Mouse (Mus musculus): Measurements from ENCODE around the gene Mpzl1. TPM values are rescaled to one million over a fixed set of nuclear protein-coding genes. Genes with fewer than 3 reads are reported as not detected.

Mpzl1 gene
- polyA plus RNA-seq, 1 experiment from 2014 or later = 17.4 TPM

- DNase-seq (ENCODE audit: low spot score) = peak; percentile 71
Measured at GRCm38 (mm10) chr1:165658602-165659001, 24.3 kb upstream of the Mpzl1 start.

GRCm38 (mm10) chr1:165655482-165655881, 21.1 kb upstream of the Mpzl1 start:
- no peak for DNase-seq (ENCODE audit: low spot score)

- DNase-seq (ENCODE audit: low spot score) = peak; percentile 47
Measured at GRCm38 (mm10) chr1:165655022-165655421, 20.7 kb upstream of the Mpzl1 start.

GRCm38 (mm10) chr1:165653126-165653885, 19.0 kb upstream of the Mpzl1 start:
- DNase-seq (ENCODE audit: low spot score) = no peak

- no peak for DNase-seq (ENCODE audit: low spot score)
Measured at GRCm38 (mm10) chr1:165652507-165652906, 18.2 kb upstream of the Mpzl1 start.

- DNase-seq (ENCODE audit: low spot score) = no peak
Measured at GRCm38 (mm10) chr1:165651158-165651557, 16.8 kb upstream of the Mpzl1 start.

GRCm38 (mm10) chr1:165645102-165645501, 10.8 kb upstream of the Mpzl1 start:
- no peak for DNase-seq (ENCODE audit: low spot score)

GRCm38 (mm10) chr1:165643735-165644134, 9.4 kb upstream of the Mpzl1 start:
- DNase-seq (ENCODE audit: low spot score) = no peak

GRCm38 (mm10) chr1:165642780-165643311, 8.5 kb upstream of the Mpzl1 start:
- DNase-seq (ENCODE audit: low spot score) = no peak

GRCm38 (mm10) chr1:165641786-165642771, 7.7 kb upstream of the Mpzl1 start:
- peak; percentile 85 for DNase-seq (ENCODE audit: low spot score)

- peak; percentile 90 for DNase-seq (ENCODE audit: low spot score)
Measured at GRCm38 (mm10) chr1:165641271-165641771, 7.0 kb upstream of the Mpzl1 start.

GRCm38 (mm10) chr1:165636289-165636688, 2.0 kb upstream of the Mpzl1 start:
- DNase-seq (ENCODE audit: low spot score) = no peak

- DNase-seq (ENCODE audit: low spot score) = no peak
Measured at GRCm38 (mm10) chr1:165635055-165635897, 938 bp upstream of the Mpzl1 start.

- DNase-seq (ENCODE audit: low spot score) = no peak
Measured at GRCm38 (mm10) chr1:165633345-165633744, 993 bp downstream of the Mpzl1 start.

- no peak for DNase-seq (ENCODE audit: low spot score)
Measured at GRCm38 (mm10) chr1:165631136-165631535, 3.2 kb downstream of the Mpzl1 start.

GRCm38 (mm10) chr1:165629975-165630374, 4.4 kb downstream of the Mpzl1 start:
- DNase-seq (ENCODE audit: low spot score) = no peak

- DNase-seq (ENCODE audit: low spot score) = no peak
Measured at GRCm38 (mm10) chr1:165628603-165629002, 5.7 kb downstream of the Mpzl1 start.

GRCm38 (mm10) chr1:165625896-165626295, 8.4 kb downstream of the Mpzl1 start:
- no peak for DNase-seq (ENCODE audit: low spot score)

- no peak for DNase-seq (ENCODE audit: low spot score)
Measured at GRCm38 (mm10) chr1:165625058-165625457, 9.3 kb downstream of the Mpzl1 start.

- DNase-seq (ENCODE audit: low spot score) = no peak
Measured at GRCm38 (mm10) chr1:165618201-165618624, 16.1 kb downstream of the Mpzl1 start.

Measured in thymus, postnatal 0 days (tissue).